Mouse (Mus musculus): ENCODE data around the gene Dtnb. TPM values are rescaled to one million over a fixed set of nuclear protein-coding genes. Genes with fewer than 3 reads are reported as not detected.

Dtnb gene
- polyA plus RNA-seq, 1 experiment = 1.6 TPM

- TF ChIP-seq CTCF (IDR thresholded peaks at IDR 0.05; ENCODE audit: low read depth, low read length) (no peak), POLR2A (IDR thresholded peaks at IDR 0.05; ENCODE audit: borderline replicate concordance, low read depth, low read length) (no peak)
- H3K4me1 ChIP-seq (ENCODE audit: control insufficient read depth, insufficient read depth, low read length) = peaks cover 17% of the 10 kb centered on the region
- no peak overlapping the region for H3K27ac ChIP-seq (ENCODE audit: insufficient read depth, low read depth, low read length)
- no peak overlapping the region for H3K4me3 ChIP-seq (ENCODE audit: insufficient read depth, low read length)
Measured at GRCm38 (mm10) chr12:3657234-3657633, 85.1 kb downstream of the Dtnb start.

GRCm38 (mm10) chr12:3657786-3658185 lies 85.6 kb downstream of the Dtnb start:
- TF ChIP-seq POLR2A (IDR thresholded peaks at IDR 0.05; ENCODE audit: borderline replicate concordance, low read depth, low read length) (no peak), CTCF (IDR thresholded peaks at IDR 0.05; ENCODE audit: low read depth, low read length) (no peak)
- H3K27ac ChIP-seq (ENCODE audit: insufficient read depth, low read depth, low read length) = no peak overlapping the region
- H3K4me1 ChIP-seq (ENCODE audit: control insufficient read depth, insufficient read depth, low read length) = peaks cover 21% of the 10 kb centered on the region
- no peak overlapping the region for H3K4me3 ChIP-seq (ENCODE audit: insufficient read depth, low read length)

GRCm38 (mm10) chr12:3659554-3660311 lies 87.6 kb downstream of the Dtnb start:
- H3K27ac ChIP-seq (ENCODE audit: insufficient read depth, low read depth, low read length) = no peak overlapping the region
- peaks cover 23% of the 10 kb centered on the region for H3K4me1 ChIP-seq (ENCODE audit: control insufficient read depth, insufficient read depth, low read length)
- H3K4me3 ChIP-seq (ENCODE audit: insufficient read depth, low read length) = no peak overlapping the region
- no peak for TF ChIP-seq CTCF (IDR thresholded peaks at IDR 0.05; ENCODE audit: low read depth, low read length)
- TF ChIP-seq POLR2A (IDR thresholded peaks at IDR 0.05; ENCODE audit: borderline replicate concordance, low read depth, low read length) = no peak

- no peak overlapping the region for H3K27ac ChIP-seq (ENCODE audit: insufficient read depth, low read depth, low read length)
- peaks cover 23% of the 10 kb centered on the region for H3K4me1 ChIP-seq (ENCODE audit: control insufficient read depth, insufficient read depth, low read length)
- no peak for TF ChIP-seq POLR2A (IDR thresholded peaks at IDR 0.05; ENCODE audit: borderline replicate concordance, low read depth, low read length)
- no peak for TF ChIP-seq CTCF (IDR thresholded peaks at IDR 0.05; ENCODE audit: low read depth, low read length)
- H3K4me3 ChIP-seq (ENCODE audit: insufficient read depth, low read length) = no peak overlapping the region
Measured at GRCm38 (mm10) chr12:3660985-3661635, 88.9 kb downstream of the Dtnb start.

- peaks cover 24% of the 10 kb centered on the region for H3K4me1 ChIP-seq (ENCODE audit: control insufficient read depth, insufficient read depth, low read length)
Measured at GRCm38 (mm10) chr12:3662660-3663059, 90.5 kb downstream of the Dtnb start.

GRCm38 (mm10) chr12:3663386-3663785 lies 91.2 kb downstream of the Dtnb start:
- Histone ChIP-seq H3K4me3 (ENCODE audit: insufficient read depth, low read length) (no peak overlapping the region), H3K27ac (ENCODE audit: insufficient read depth, low read depth, low read length) (no peak overlapping the region), H3K4me1 (ENCODE audit: control insufficient read depth, insufficient read depth, low read length) (peaks cover 20% of the 10 kb centered on the region)
- no peak for TF ChIP-seq POLR2A (IDR thresholded peaks at IDR 0.05; ENCODE audit: borderline replicate concordance, low read depth, low read length)
- TF ChIP-seq CTCF (IDR thresholded peaks at IDR 0.05; ENCODE audit: low read depth, low read length) = no peak

More at GRCm38 (mm10) chr12:3662660-3663059, 90.5 kb downstream of the Dtnb start:
- TF ChIP-seq POLR2A (IDR thresholded peaks at IDR 0.05; ENCODE audit: borderline replicate concordance, low read depth, low read length) = no peak
- TF ChIP-seq CTCF (IDR thresholded peaks at IDR 0.05; ENCODE audit: low read depth, low read length) = no peak
- Histone ChIP-seq H3K27ac (ENCODE audit: insufficient read depth, low read depth, low read length) (no peak overlapping the region), H3K4me3 (ENCODE audit: insufficient read depth, low read length) (no peak overlapping the region)

- TF ChIP-seq CTCF (IDR thresholded peaks at IDR 0.05; ENCODE audit: low read depth, low read length) (no peak), POLR2A (IDR thresholded peaks at IDR 0.05; ENCODE audit: borderline replicate concordance, low read depth, low read length) (no peak)
- H3K4me3 ChIP-seq (ENCODE audit: insufficient read depth, low read length) = no peak overlapping the region
- H3K4me1 ChIP-seq (ENCODE audit: control insufficient read depth, insufficient read depth, low read length) = peaks cover 15% of the 10 kb centered on the region
- H3K27ac ChIP-seq (ENCODE audit: insufficient read depth, low read depth, low read length) = no peak overlapping the region
Measured at GRCm38 (mm10) chr12:3669971-3670381, 97.8 kb downstream of the Dtnb start.

- Histone ChIP-seq H3K4me1 (ENCODE audit: control insufficient read depth, insufficient read depth, low read length) (peaks cover 15% of the 10 kb centered on the region), H3K4me3 (ENCODE audit: insufficient read depth, low read length) (no peak overlapping the region), H3K27ac (ENCODE audit: insufficient read depth, low read depth, low read length) (no peak overlapping the region)
- TF ChIP-seq CTCF (IDR thresholded peaks at IDR 0.05; ENCODE audit: low read depth, low read length) (no peak), POLR2A (IDR thresholded peaks at IDR 0.05; ENCODE audit: borderline replicate concordance, low read depth, low read length) (no peak)
Measured at GRCm38 (mm10) chr12:3671117-3671516, 98.9 kb downstream of the Dtnb start.

GRCm38 (mm10) chr12:3672786-3673185 lies 100.6 kb downstream of the Dtnb start:
- H3K4me3 ChIP-seq (ENCODE audit: insufficient read depth, low read length) = no peak overlapping the region
- H3K4me1 ChIP-seq (ENCODE audit: control insufficient read depth, insufficient read depth, low read length) = peaks cover 3% of the 10 kb centered on the region; the same call in 1 of the 2 replicates
- H3K27ac ChIP-seq (ENCODE audit: insufficient read depth, low read depth, low read length) = no peak overlapping the region
- TF ChIP-seq CTCF (IDR thresholded peaks at IDR 0.05; ENCODE audit: low read depth, low read length) (no peak), POLR2A (IDR thresholded peaks at IDR 0.05; ENCODE audit: borderline replicate concordance, low read depth, low read length) (no peak)

- H3K27ac ChIP-seq (ENCODE audit: insufficient read depth, low read depth, low read length) = no peak overlapping the region
- no peak for TF ChIP-seq CTCF (IDR thresholded peaks at IDR 0.05; ENCODE audit: low read depth, low read length)
- no peak for TF ChIP-seq POLR2A (IDR thresholded peaks at IDR 0.05; ENCODE audit: borderline replicate concordance, low read depth, low read length)
- peaks cover 3% of the 10 kb centered on the region; the same call in 1 of the 2 replicates for H3K4me1 ChIP-seq (ENCODE audit: control insufficient read depth, insufficient read depth, low read length)
- H3K4me3 ChIP-seq (ENCODE audit: insufficient read depth, low read length) = no peak overlapping the region
Measured at GRCm38 (mm10) chr12:3673886-3674285, 101.7 kb downstream of the Dtnb start.

Data from bone marrow macrophage, adult 2 months (primary cell).